Mouse (Mus musculus) gastrocnemius, adult 2 months (tissue): Measurements from ENCODE around the gene Nif3l1. TPM values are rescaled to one million over a fixed set of nuclear protein-coding genes. Genes with fewer than 3 reads are reported as not detected.

ENCODE experiments used
- DNase-seq: peaks from one replicate; pipeline ENCODE4 v3.0.0; 2022
- H3K27ac ChIP-seq: fragments of 200-600 bp; 2 replicates; pipeline ENCODE4 v1.8.1; 2022; ENCODE audit warnings: mild to moderate bottlenecking
- H3K4me3 ChIP-seq: fragments of 200-600 bp; 2 replicates; pipeline ENCODE4 v1.8.1; 2022; ENCODE audit warnings: mild to moderate bottlenecking, moderate library complexity
- CTCF ChIP-seq: fragments of 200-600 bp; IDR thresholded peaks from 2 replicates; pipeline ENCODE4 v1.8.1; 2022; ENCODE audit warnings: antibody characterized with exemption, mild to moderate bottlenecking, moderate library complexity
- intact Hi-C: fragments of 180-260 bp; cut with DNase I; formaldehyde crosslinking; loops from one replicate; pipeline ENCODE4 v1.15.1; 2025
- long read RNA-seq, 2 experiments: library from polyadenylated mRNA; stranded (forward); transcript quantifications; one replicate each; pipeline ENCODE4 v2.0.0; 2021
- total RNA-seq, 2 experiments: library from RNA; stranded (reverse); gene quantifications; 2 replicates each; pipeline ENCODE4 v1.2.3; 2021

The Nif3l1 gene
- 1 to 10 TPM; 7.7 to 9.4 TPM for total RNA-seq
- long read RNA-seq, experiment 1, transcript Nif3l1-201 (7 exons, 3,769 nt): major isoform, 5 of 7 reads
- long read RNA-seq, experiment 1, partial matches to known transcripts: 0 of 7 reads
- long read RNA-seq, experiment 1, other reads (novel, unspliced or antisense): 1 of 7 reads
- long read RNA-seq, experiment 2, transcript Nif3l1-201 (7 exons, 3,769 nt): major isoform, 9 of 12 reads
- long read RNA-seq, experiment 2, partial matches to known transcripts: 0 of 12 reads
- long read RNA-seq, experiment 2, other reads (novel, unspliced or antisense): 3 of 12 reads

- Histone ChIP-seq H3K27ac (peak within 1 kb of the TSS; percentile 96), H3K4me3 (peak within 1 kb of the TSS; percentile 85)
- peak; percentile 87 for DNase-seq
- TF ChIP-seq CTCF: peak; percentile 40; the same call in 1 of the 2 replicates
- intact Hi-C loops: loop anchor here (2.0 kb wide), 1 partner anchor 20 kb away; the partner anchor contains the start of gene Clk1
These were observed at the start of gene Nif3l1, which contains the start of gene Ppil3 for GRCm38 (mm10) chr1:58445143-58445722. Gene Nif3l1 (plus strand): TSS chr1:58445151. Gene Ppil3 (minus strand): TSS chr1:58445486.

- intact Hi-C loops: no loop called here
- H3K27ac ChIP-seq: no peak overlapping the region
- no peak for TF ChIP-seq CTCF
- no peak overlapping the region for H3K4me3 ChIP-seq
- DNase-seq: no peak
These were observed 49.6 kb upstream of the Nif3l1 start for GRCm38 (mm10) chr1:58395341-58395740.

- no peak for DNase-seq
- peak; percentile 30; the same call in 1 of the 2 replicates for TF ChIP-seq CTCF
- intact Hi-C loops: no loop called here
- Histone ChIP-seq H3K27ac (no peak overlapping the region), H3K4me3 (no peak overlapping the region)
These were observed 48.8 kb upstream of the Nif3l1 start for GRCm38 (mm10) chr1:58396179-58396578.

- DNase-seq: no peak
- no peak for TF ChIP-seq CTCF
- Histone ChIP-seq H3K27ac (no peak overlapping the region), H3K4me3 (no peak overlapping the region)
- intact Hi-C loops: loop anchor here (1.0 kb wide), 1 partner anchor 38 kb away; no protein-coding TSS in a partner anchor
These were observed 47.2 kb upstream of the Nif3l1 start for GRCm38 (mm10) chr1:58397731-58398130.

- intact Hi-C loops: no loop called here
- Histone ChIP-seq H3K4me3 (no peak overlapping the region), H3K27ac (no peak overlapping the region)
- no peak for DNase-seq
- TF ChIP-seq CTCF: no peak
These were observed 43.6 kb upstream of the Nif3l1 start for GRCm38 (mm10) chr1:58401396-58401795.

- no peak for TF ChIP-seq CTCF
- no peak for DNase-seq
- no peak overlapping the region for H3K27ac ChIP-seq
- intact Hi-C loops: no loop called here
- no peak overlapping the region for H3K4me3 ChIP-seq
These were observed 41.2 kb upstream of the Nif3l1 start for GRCm38 (mm10) chr1:58403745-58404144.

GRCm38 (mm10) chr1:58407321-58407720 lies 37.6 kb upstream of the Nif3l1 start:
- DNase-seq: no peak
- Histone ChIP-seq H3K27ac (no peak overlapping the region), H3K4me3 (no peak overlapping the region)
- TF ChIP-seq CTCF: no peak
- intact Hi-C loops: no loop called here

GRCm38 (mm10) chr1:58408141-58408540 lies 36.8 kb upstream of the Nif3l1 start:
- TF ChIP-seq CTCF: no peak
- intact Hi-C loops: no loop called here
- Histone ChIP-seq H3K4me3 (no peak overlapping the region), H3K27ac (no peak overlapping the region)
- no peak for DNase-seq

GRCm38 (mm10) chr1:58409553-58410197 lies 35.3 kb upstream of the Nif3l1 start:
- intact Hi-C loops: no loop called here
- no peak for DNase-seq
- H3K27ac ChIP-seq: no peak overlapping the region
- TF ChIP-seq CTCF: no peak
- no peak overlapping the region for H3K4me3 ChIP-seq

GRCm38 (mm10) chr1:58410198-58410588 lies 34.8 kb upstream of the Nif3l1 start:
- no peak for DNase-seq
- no peak overlapping the region for H3K27ac ChIP-seq
- no peak for TF ChIP-seq CTCF

GRCm38 (mm10) chr1:58410776-58411175 lies 34.2 kb upstream of the Nif3l1 start:
- Histone ChIP-seq H3K27ac (no peak overlapping the region), H3K4me3 (no peak overlapping the region)
- no peak for DNase-seq
- intact Hi-C loops: no loop called here
- TF ChIP-seq CTCF: no peak

More at GRCm38 (mm10) chr1:58410198-58410588, 34.8 kb upstream of the Nif3l1 start:
- intact Hi-C loops: no loop called here
- no peak overlapping the region for H3K4me3 ChIP-seq

GRCm38 (mm10) chr1:58415442-58415841 lies 29.5 kb upstream of the Nif3l1 start:
- peak; percentile 48 for TF ChIP-seq CTCF
- no peak overlapping the region for H3K4me3 ChIP-seq
- no peak for DNase-seq
- intact Hi-C loops: no loop called here
- H3K27ac ChIP-seq: no peak overlapping the region

- H3K27ac ChIP-seq: no peak overlapping the region
- intact Hi-C loops: no loop called here
- TF ChIP-seq CTCF: no peak
- no peak for DNase-seq
- H3K4me3 ChIP-seq: no peak overlapping the region; the same call in 1 of the 2 replicates
These were observed 28.9 kb upstream of the Nif3l1 start for GRCm38 (mm10) chr1:58416048-58416447.
